Mouse (Mus musculus) forebrain, postnatal 0 days (tissue): ENCODE measurements around the gene Gna13. TPM values are rescaled to one million over a fixed set of nuclear protein-coding genes. Genes with fewer than 3 reads are reported as not detected.

Experiments used
- ATAC-seq: fragments of 200-750 bp; cut with Nextera tagmentation; 2 replicates; pipeline ENCODE4 v1.8.0; 2017; ENCODE audit warnings: mild to moderate bottlenecking, moderate library complexity
- DNase-seq: peaks from one replicate; pipeline ENCODE4 v3.0.0-alpha.2; 2015
- H3K27ac ChIP-seq: fragments of 300-500 bp; sonication (generic); 2 replicates; pipeline ENCODE4 v1.5.1; 2014; ENCODE audit warnings: low read depth, mild to moderate bottlenecking, antibody characterized with exemption, low read length, moderate library complexity, mixed read lengths
- H3K27me3 ChIP-seq: fragments of 300-500 bp; sonication (generic); 2 replicates; pipeline ENCODE4 v1.6.1; 2014; ENCODE audit warnings: mild to moderate bottlenecking, low read length, mixed read lengths; ENCODE audit not compliant: insufficient read depth
- H3K36me3 ChIP-seq: fragments of 300-500 bp; sonication (generic); 2 replicates; pipeline ENCODE4 v1.6.1; 2014; ENCODE audit warnings: mild to moderate bottlenecking, moderate library complexity; ENCODE audit not compliant: insufficient read depth
- H3K4me1 ChIP-seq: fragments of 300-500 bp; sonication (generic); 2 replicates; pipeline ENCODE4 v1.6.1; 2014; ENCODE audit warnings: antibody characterized with exemption; ENCODE audit not compliant: insufficient read depth
- H3K4me2 ChIP-seq: fragments of 300-500 bp; sonication (generic); 2 replicates; pipeline ENCODE4 v1.6.1; 2014; ENCODE audit warnings: low read depth, mild to moderate bottlenecking, moderate library complexity
- H3K4me3 ChIP-seq: fragments of 300-500 bp; sonication (generic); 2 replicates; pipeline ENCODE4 v1.5.1; 2014; ENCODE audit warnings: low read depth, low read length, mixed read lengths
- H3K9ac ChIP-seq: fragments of 300-500 bp; sonication (generic); 2 replicates; pipeline ENCODE4 v1.6.1; 2014; ENCODE audit warnings: mild to moderate bottlenecking
- H3K9me3 ChIP-seq: fragments of 300-500 bp; sonication (generic); 2 replicates; pipeline ENCODE4 v1.6.1; 2016; ENCODE audit warnings: low read length
- CTCF ChIP-seq: sonication (generic); IDR thresholded peaks from 2 replicates; pipeline ENCODE4 v1.5.1; 2016; ENCODE audit warnings: antibody characterized with exemption, control low read depth, low read depth
- WGBS: fragments of 180-500 bp; shearing (Covaris S2); extraction: QIAGEN DNeasy Blood & Tissue Kit; methylation state at CpG from one replicate; pipeline ENCODE4 v1.1.7; 2014; 5-methylcytosine and 5-hydroxymethylcytosine counted together
- polyA plus RNA-seq: library from polyadenylated mRNA; unstranded; fragments of >200 nt; fragmentation: Nextera tagmentation; extraction: Ambion mirVana; gene quantifications from 2 replicates; pipeline ENCODE4 v1.2.1, GENCODE M21; 2015
- total RNA-seq: library from RNA; depleted of rRNA; stranded (reverse); fragments of >200 nt; gene quantifications from 2 replicates; pipeline ENCODE4 v1.2.3, GENCODE M21; 2014

Gene Gna13
- total and polyA plus RNA-seq, 2 experiments from 2014 or later = 30.4 to 52.2 TPM

- no peaks in the 10 kb centered on the region for H3K4me1 ChIP-seq
- no peaks in the 10 kb centered on the region for H3K9me3 ChIP-seq
- H3K36me3 ChIP-seq = no peaks in the 10 kb centered on the region
- H3K27ac ChIP-seq = no peak overlapping the region
- ATAC-seq (no peak), DNase-seq (no peak)
- H3K4me3 ChIP-seq = no peak overlapping the region
- no peak overlapping the region for H3K4me2 ChIP-seq
- TF ChIP-seq CTCF = no peak
- H3K9ac ChIP-seq = no peak overlapping the region
- WGBS = 77% methylated on average over 10 of the region's 10 CpGs
- H3K27me3 ChIP-seq = no peaks in the 10 kb centered on the region
Measured at GRCm38 (mm10) chr11:109327952-109328351, 34.7 kb upstream of the Gna13 start.

GRCm38 (mm10) chr11:109329331-109329730 lies 33.3 kb upstream of the Gna13 start:
- DNase-seq = no peak
- no peak for TF ChIP-seq CTCF

GRCm38 (mm10) chr11:109330706-109331393 lies 31.8 kb upstream of the Gna13 start:
- Histone ChIP-seq H3K4me3 (no peak overlapping the region), H3K27ac (no peak overlapping the region), H3K9me3 (no peaks in the 10 kb centered on the region), H3K27me3 (no peaks in the 10 kb centered on the region), H3K36me3 (no peaks in the 10 kb centered on the region), H3K4me1 (no peaks in the 10 kb centered on the region), H3K9ac (no peak overlapping the region), H3K4me2 (peak overlapping the region; percentile 33)
- TF ChIP-seq CTCF = no peak
- 37% methylated on average over 17 of the region's 17 CpGs for WGBS
- ATAC-seq (peak; percentile 25; the same call in 1 of the 2 replicates), DNase-seq (no peak)

More at GRCm38 (mm10) chr11:109329331-109329730, 33.3 kb upstream of the Gna13 start:
- Histone ChIP-seq H3K4me2 (no peak overlapping the region), H3K9me3 (no peaks in the 10 kb centered on the region), H3K36me3 (no peaks in the 10 kb centered on the region), H3K27me3 (no peaks in the 10 kb centered on the region), H3K9ac (no peak overlapping the region), H3K4me1 (no peaks in the 10 kb centered on the region), H3K4me3 (no peak overlapping the region), H3K27ac (no peak overlapping the region)
- ATAC-seq = no peak
- WGBS = 70% methylated on average over 4 of the region's 4 CpGs

GRCm38 (mm10) chr11:109331424-109331824 lies 31.2 kb upstream of the Gna13 start:
- peak; percentile 92 for DNase-seq
- TF ChIP-seq CTCF = peak; percentile 89
- no peaks in the 10 kb centered on the region for H3K36me3 ChIP-seq
- H3K27me3 ChIP-seq = no peaks in the 10 kb centered on the region
- peak overlapping the region; percentile 33 for H3K4me2 ChIP-seq
- no peak overlapping the region for H3K9ac ChIP-seq
- H3K4me3 ChIP-seq = no peak overlapping the region
- WGBS = 9% methylated on average over 6 of the region's 6 CpGs
- no peaks in the 10 kb centered on the region for H3K4me1 ChIP-seq
- H3K27ac ChIP-seq = no peak overlapping the region
- H3K9me3 ChIP-seq = no peaks in the 10 kb centered on the region
- ATAC-seq = peak; percentile 95

GRCm38 (mm10) chr11:109332722-109333121 lies 29.9 kb upstream of the Gna13 start:
- DNase-seq (no peak), ATAC-seq (no peak)
- Histone ChIP-seq H3K9me3 (no peaks in the 10 kb centered on the region), H3K27ac (no peak overlapping the region), H3K27me3 (no peaks in the 10 kb centered on the region), H3K4me2 (no peak overlapping the region), H3K9ac (no peak overlapping the region), H3K4me3 (no peak overlapping the region), H3K36me3 (no peaks in the 10 kb centered on the region), H3K4me1 (no peaks in the 10 kb centered on the region)
- 58% methylated on average over 6 of the region's 6 CpGs for WGBS
- TF ChIP-seq CTCF = no peak

GRCm38 (mm10) chr11:109334773-109335172 lies 27.9 kb upstream of the Gna13 start:
- WGBS = 90% methylated on average over 4 of the region's 4 CpGs
- no peak overlapping the region for H3K9ac ChIP-seq
- H3K36me3 ChIP-seq = no peaks in the 10 kb centered on the region
- H3K9me3 ChIP-seq = no peaks in the 10 kb centered on the region
- DNase-seq (no peak), ATAC-seq (no peak)
- no peak for TF ChIP-seq CTCF
- H3K4me1 ChIP-seq = no peaks in the 10 kb centered on the region
- no peak overlapping the region for H3K4me3 ChIP-seq
- no peaks in the 10 kb centered on the region for H3K27me3 ChIP-seq
- no peak overlapping the region for H3K27ac ChIP-seq
- no peak overlapping the region for H3K4me2 ChIP-seq

- Histone ChIP-seq H3K27me3 (no peaks in the 10 kb centered on the region), H3K27ac (no peak overlapping the region), H3K36me3 (no peaks in the 10 kb centered on the region), H3K9me3 (no peaks in the 10 kb centered on the region), H3K9ac (no peak overlapping the region), H3K4me2 (no peak overlapping the region), H3K4me1 (no peaks in the 10 kb centered on the region), H3K4me3 (no peak overlapping the region)
- ATAC-seq (no peak), DNase-seq (no peak)
- no peak for TF ChIP-seq CTCF
- 37% methylated on average over 6 of the region's 6 CpGs for WGBS
Measured at GRCm38 (mm10) chr11:109335890-109336289, 26.7 kb upstream of the Gna13 start.
